Mouse (Mus musculus): ENCODE measurements around the gene Vkorc1l1. TPM values are rescaled to one million over a fixed set of nuclear protein-coding genes. Genes with fewer than 3 reads are reported as not detected.

The Vkorc1l1 gene
- total and polyA plus RNA-seq, 2 experiments from 2014 or later, result 22.3 to 73.3 TPM

GRCm38 (mm10) chr5:130023767-130024539 lies 82.2 kb downstream of the Vkorc1l1 start:
- peak overlapping the region; percentile 55 for H3K9ac ChIP-seq (replicated peaks; ENCODE audit: low read length)
- WGBS, result under 1% methylated on average over 32 of the region's 32 CpGs
- no peaks in the 10 kb centered on the region for H3K4me1 ChIP-seq (ENCODE audit: insufficient read depth, low read length)
- peak overlapping the region; percentile 59 for H3K4me3 ChIP-seq (ENCODE audit: low read length)
- DNase-seq (ENCODE audit: low spot score) (peak; percentile 92), ATAC-seq (peak; percentile 81)
- no peaks in the 10 kb centered on the region for H3K36me3 ChIP-seq (ENCODE audit: insufficient read depth, low read length)
- H3K4me2 ChIP-seq (ENCODE audit: low read depth, low read length), result peak overlapping the region; percentile 94
- no peaks in the 10 kb centered on the region for H3K9me3 ChIP-seq (ENCODE audit: low read length)
- H3K27me3 ChIP-seq (ENCODE audit: insufficient read depth, low read length), result no peaks in the 10 kb centered on the region
- peak; percentile 89 for TF ChIP-seq CTCF (IDR thresholded peaks at IDR 0.05; ENCODE audit: low read depth)
- peak overlapping the region; percentile 85 for H3K27ac ChIP-seq

DNA sequence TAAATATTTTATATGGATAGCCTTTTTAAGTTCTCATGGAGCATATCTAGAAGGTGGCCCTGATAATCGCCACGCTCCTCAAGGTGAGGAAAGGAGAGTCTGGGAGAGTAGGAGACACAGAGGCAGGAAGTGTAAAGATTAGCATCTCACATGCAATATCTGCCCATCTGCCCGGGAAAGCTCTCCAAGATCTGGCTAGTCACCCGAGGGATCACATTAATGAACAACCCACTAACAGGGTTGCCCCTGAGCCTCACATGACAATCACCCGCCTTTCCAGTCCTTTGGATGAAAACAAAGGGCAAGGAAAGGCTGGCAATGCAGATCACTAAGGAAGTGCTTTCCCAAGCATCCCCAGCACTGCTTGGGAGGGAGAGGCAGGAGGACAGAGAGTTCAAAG lies 85.4 kb downstream of the Vkorc1l1 start:
- Histone ChIP-seq H3K27me3 (ENCODE audit: insufficient read depth, low read length) (no peaks in the 10 kb centered on the region), H3K27ac (no peak overlapping the region), H3K4me2 (ENCODE audit: low read depth, low read length) (no peak overlapping the region), H3K9me3 (ENCODE audit: low read length) (no peaks in the 10 kb centered on the region), H3K9ac (replicated peaks; ENCODE audit: low read length) (no peak overlapping the region), H3K36me3 (ENCODE audit: insufficient read depth, low read length) (no peaks in the 10 kb centered on the region), H3K4me3 (ENCODE audit: low read length) (no peak overlapping the region), H3K4me1 (ENCODE audit: insufficient read depth, low read length) (peaks cover 6% of the 10 kb centered on the region; the same call in 1 of the 2 replicates)
- 71% methylated on average over 5 of the region's 5 CpGs for WGBS
- no peak for TF ChIP-seq CTCF (IDR thresholded peaks at IDR 0.05; ENCODE audit: low read depth)
- no peak for DNase-seq (ENCODE audit: low spot score)
- ATAC-seq, result no peak

GRCm38 (mm10) chr5:130027696-130028095 lies 85.9 kb downstream of the Vkorc1l1 start:
- Histone ChIP-seq H3K36me3 (ENCODE audit: insufficient read depth, low read length) (no peaks in the 10 kb centered on the region), H3K27ac (no peak overlapping the region), H3K4me2 (ENCODE audit: low read depth, low read length) (no peak overlapping the region), H3K9me3 (ENCODE audit: low read length) (no peaks in the 10 kb centered on the region), H3K4me3 (ENCODE audit: low read length) (no peak overlapping the region), H3K9ac (replicated peaks; ENCODE audit: low read length) (no peak overlapping the region), H3K27me3 (ENCODE audit: insufficient read depth, low read length) (no peaks in the 10 kb centered on the region), H3K4me1 (ENCODE audit: insufficient read depth, low read length) (peaks cover 6% of the 10 kb centered on the region; the same call in 1 of the 2 replicates)
- no peak for TF ChIP-seq CTCF (IDR thresholded peaks at IDR 0.05; ENCODE audit: low read depth)
- 84% methylated on average over 7 of the region's 7 CpGs for WGBS
- ATAC-seq (no peak), DNase-seq (ENCODE audit: low spot score) (no peak)

DNA sequence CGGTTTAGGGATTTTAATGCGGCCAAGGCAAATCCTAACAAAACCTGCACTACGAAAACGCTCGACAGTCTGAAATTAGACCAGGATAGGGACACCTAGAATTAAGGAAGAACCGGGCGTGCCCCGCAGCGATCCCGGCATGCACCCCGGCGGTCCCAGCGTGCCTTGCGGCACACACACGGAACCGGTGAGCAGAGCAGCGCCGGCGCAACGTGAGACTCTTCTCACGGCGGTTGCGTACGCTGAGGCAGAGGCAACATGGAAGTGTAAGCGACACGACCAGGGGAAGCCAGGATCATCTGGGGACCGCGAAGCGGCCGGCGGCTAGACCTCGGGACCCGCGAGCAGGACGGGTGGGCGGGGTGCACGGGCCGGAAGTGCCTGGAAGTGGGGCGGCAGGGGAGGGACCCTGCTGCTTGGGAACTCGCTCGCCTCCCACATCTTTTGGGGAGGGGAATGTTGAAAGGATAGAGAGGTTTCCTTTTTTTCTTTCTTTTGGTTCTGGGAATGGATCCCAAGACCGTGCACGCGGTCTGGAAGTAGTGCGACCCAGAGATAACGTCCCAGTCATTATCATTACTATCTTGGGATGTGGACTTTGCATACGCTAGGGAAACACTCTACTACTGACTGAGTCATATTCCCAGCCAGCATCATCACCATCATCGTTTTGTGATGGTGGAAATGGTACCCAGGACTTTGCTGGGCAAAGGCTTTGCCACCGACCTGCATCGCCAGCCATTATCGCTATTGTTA lies 87.5 kb downstream of the Vkorc1l1 start, which contains the start of the genes Asl and Crcp:
TSS of gene Asl (minus strand) at position 106 of the 756 bp plus-strand sequence.
TSS of gene Crcp (plus strand) at position 149 of the 756 bp plus-strand sequence.
- DNase-seq (ENCODE audit: low spot score) (peak; percentile 88), ATAC-seq (peak; percentile 89)
- Histone ChIP-seq H3K4me3 (ENCODE audit: low read length) (peak within 1 kb of the TSS; percentile 62), H3K4me1 (ENCODE audit: insufficient read depth, low read length) (peaks cover 6% of the 10 kb centered on the region; the same call in 1 of the 2 replicates), H3K36me3 (ENCODE audit: insufficient read depth, low read length) (no peaks in the 10 kb centered on the region), H3K27ac (peak within 1 kb of the TSS; percentile 90), H3K9me3 (ENCODE audit: low read length) (no peaks in the 10 kb centered on the region), H3K4me2 (ENCODE audit: low read depth, low read length) (peak within 1 kb of the TSS; percentile 67), H3K9ac (replicated peaks; ENCODE audit: low read length) (peak within 1 kb of the TSS; percentile 67), H3K27me3 (ENCODE audit: insufficient read depth, low read length) (no peaks in the 10 kb centered on the region)
- no peak for TF ChIP-seq CTCF (IDR thresholded peaks at IDR 0.05; ENCODE audit: low read depth)
- WGBS, result 1% methylated on average over 51 of the region's 51 CpGs

DNA sequence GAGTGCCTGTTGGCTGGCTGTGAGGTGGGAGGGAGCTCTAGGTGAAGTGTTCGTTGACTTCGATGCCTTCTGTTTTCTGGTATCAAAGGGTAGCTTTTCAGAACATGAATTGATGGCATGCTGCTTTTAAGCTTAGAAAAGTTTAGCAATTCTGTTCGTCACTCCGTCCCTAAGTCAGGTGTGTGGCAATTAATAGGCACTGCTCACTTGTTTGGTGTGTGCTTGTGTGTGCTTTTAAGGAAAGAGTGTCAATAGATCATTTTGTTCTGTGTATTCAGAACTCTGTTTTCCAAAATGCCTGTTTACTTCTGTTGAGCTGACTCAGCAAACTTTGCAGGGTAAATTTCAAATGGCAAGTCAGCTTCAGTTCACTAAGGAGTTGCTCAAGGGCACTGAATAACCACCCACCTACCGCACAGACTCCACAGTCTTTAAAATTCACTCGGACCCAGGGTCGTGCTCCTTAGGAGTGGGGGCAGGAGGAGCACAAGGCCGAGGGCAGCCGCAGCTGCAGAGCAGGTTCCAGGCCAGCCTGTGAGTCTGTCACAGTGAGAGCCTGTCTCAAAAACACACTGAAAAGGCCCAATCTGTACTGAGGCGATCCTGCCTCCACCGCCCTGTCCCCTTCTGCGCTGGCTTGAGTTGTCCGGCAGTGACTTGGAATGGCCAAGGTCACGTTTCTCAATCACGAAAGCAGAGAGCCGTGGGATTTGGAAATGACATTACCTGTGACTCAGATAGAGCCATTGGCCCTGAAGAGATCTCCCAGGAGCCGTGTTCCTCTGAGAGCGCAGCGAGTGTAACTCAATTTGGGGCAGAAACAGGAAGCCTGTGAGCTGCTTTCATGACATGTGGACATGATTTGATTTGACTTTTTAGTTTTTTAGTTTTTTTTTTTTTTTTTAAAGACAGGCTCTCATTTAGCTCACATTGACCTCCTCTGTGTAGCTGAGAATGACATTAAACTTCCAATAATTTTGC lies 89.9 kb downstream of the Vkorc1l1 start:
- H3K9me3 ChIP-seq (ENCODE audit: low read length), result no peaks in the 10 kb centered on the region
- no peak for TF ChIP-seq CTCF (IDR thresholded peaks at IDR 0.05; ENCODE audit: low read depth)
- no peak for ATAC-seq
- no peak for DNase-seq (ENCODE audit: low spot score)
- H3K9ac ChIP-seq (replicated peaks; ENCODE audit: low read length), result no peak overlapping the region
- H3K4me2 ChIP-seq (ENCODE audit: low read depth, low read length), result no peak overlapping the region
- no peaks in the 10 kb centered on the region for H3K27me3 ChIP-seq (ENCODE audit: insufficient read depth, low read length)
- H3K27ac ChIP-seq, result no peak overlapping the region
- 89% methylated on average over 19 of the region's 19 CpGs for WGBS
- H3K36me3 ChIP-seq (ENCODE audit: insufficient read depth, low read length), result peaks cover 12% of the 10 kb centered on the region
- H3K4me3 ChIP-seq (ENCODE audit: low read length), result no peak overlapping the region
- H3K4me1 ChIP-seq (ENCODE audit: insufficient read depth, low read length), result peaks cover 6% of the 10 kb centered on the region; the same call in 1 of the 2 replicates

DNA sequence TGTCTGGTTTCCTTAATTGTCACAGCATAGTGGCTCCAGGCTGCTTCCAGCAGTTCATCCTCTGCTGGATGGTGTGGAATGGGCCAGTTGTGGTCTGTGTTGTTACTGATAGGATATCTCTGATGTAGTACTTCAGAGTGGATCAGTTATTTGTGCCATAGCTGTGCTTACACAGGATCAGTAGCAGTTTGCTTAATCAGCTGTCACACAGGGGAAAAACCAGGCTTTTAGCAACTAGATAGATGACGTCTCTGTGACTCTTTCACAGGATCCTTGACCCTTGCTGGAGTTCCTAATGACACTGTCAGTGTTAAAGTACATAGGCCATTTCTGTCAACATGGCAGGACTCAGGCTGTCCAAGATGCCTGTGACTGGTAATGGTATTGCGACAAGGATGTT lies 92.1 kb downstream of the Vkorc1l1 start:
- no peak overlapping the region for H3K4me3 ChIP-seq (ENCODE audit: low read length)
- WGBS, result 78% methylated on average over 2 of the region's 2 CpGs
- H3K9ac ChIP-seq (replicated peaks; ENCODE audit: low read length), result no peak overlapping the region
- no peak overlapping the region for H3K4me2 ChIP-seq (ENCODE audit: low read depth, low read length)
- no peaks in the 10 kb centered on the region for H3K27me3 ChIP-seq (ENCODE audit: insufficient read depth, low read length)
- H3K27ac ChIP-seq, result no peak overlapping the region
- TF ChIP-seq CTCF (IDR thresholded peaks at IDR 0.05; ENCODE audit: low read depth), result no peak
- DNase-seq (ENCODE audit: low spot score), result no peak
- no peak for ATAC-seq
- no peaks in the 10 kb centered on the region for H3K9me3 ChIP-seq (ENCODE audit: low read length)
- peaks cover 6% of the 10 kb centered on the region; the same call in 1 of the 2 replicates for H3K4me1 ChIP-seq (ENCODE audit: insufficient read depth, low read length)
- peaks cover 21% of the 10 kb centered on the region for H3K36me3 ChIP-seq (ENCODE audit: insufficient read depth, low read length)

Other genes with a start within 250 kb of the Vkorc1l1 start
- gene Sept14, start 233.5 kb upstream of the Vkorc1l1 start, total RNA-seq (2014; rRNA removed), result not detected in 2 replicates
- not detected in 2 replicates for gene Sept14, start 233.5 kb upstream of the Vkorc1l1 start, polyA plus RNA-seq (2015; fragmentation: Nextera tagmentation; extraction: Ambion mirVana)
- gene Mrps17, start 226.5 kb upstream of the Vkorc1l1 start, total RNA-seq (2014; rRNA removed), result 112 and 113 TPM in 2 replicates
- 156 and 157 TPM in 2 replicates for gene Mrps17, start 226.5 kb upstream of the Vkorc1l1 start, polyA plus RNA-seq (2015; fragmentation: Nextera tagmentation; extraction: Ambion mirVana)
- gene Nipsnap2, start 216.9 kb upstream of the Vkorc1l1 start, total RNA-seq (2014; rRNA removed), result 72.3 and 75.7 TPM in 2 replicates
- gene Nipsnap2, start 216.9 kb upstream of the Vkorc1l1 start, polyA plus RNA-seq (2015; fragmentation: Nextera tagmentation; extraction: Ambion mirVana), result 115 and 125 TPM in 2 replicates
- gene Psph, start 154.5 kb upstream of the Vkorc1l1 start, total RNA-seq (2014; rRNA removed), result 28.3 and 31.0 TPM in 2 replicates
- 55.3 and 58.1 TPM in 2 replicates for gene Psph, start 154.5 kb upstream of the Vkorc1l1 start, polyA plus RNA-seq (2015; fragmentation: Nextera tagmentation; extraction: Ambion mirVana)
- gene Sumf2, start 95.0 kb upstream of the Vkorc1l1 start, total RNA-seq (2014; rRNA removed), result 21.8 and 23.2 TPM in 2 replicates
- 25.2 and 29.4 TPM in 2 replicates for gene Sumf2, start 95.0 kb upstream of the Vkorc1l1 start, polyA plus RNA-seq (2015; fragmentation: Nextera tagmentation; extraction: Ambion mirVana)
- gene Chchd2, start 54.5 kb upstream of the Vkorc1l1 start, total RNA-seq (2014; rRNA removed), result 1,207 and 1,381 TPM in 2 replicates
- 877 TPM in 2 replicates for gene Chchd2, start 54.5 kb upstream of the Vkorc1l1 start, polyA plus RNA-seq (2015; fragmentation: Nextera tagmentation; extraction: Ambion mirVana)
- gene Zbed5, start 46.2 kb upstream of the Vkorc1l1 start, total RNA-seq (2014; rRNA removed), result 9.6 and 10.4 TPM in 2 replicates
- 7.4 and 7.9 TPM in 2 replicates for gene Zbed5, start 46.2 kb upstream of the Vkorc1l1 start, polyA plus RNA-seq (2015; fragmentation: Nextera tagmentation; extraction: Ambion mirVana)
- gene Phkg1, start 43.4 kb upstream of the Vkorc1l1 start, total RNA-seq (2014; rRNA removed), result 2.0 and 3.6 TPM in 2 replicates
- gene Phkg1, start 43.4 kb upstream of the Vkorc1l1 start, polyA plus RNA-seq (2015; fragmentation: Nextera tagmentation; extraction: Ambion mirVana), result 1.7 and 3.3 TPM in 2 replicates
- gene Nupr1l, start 33.4 kb upstream of the Vkorc1l1 start, total RNA-seq (2014; rRNA removed), result 3.5 and 4.1 TPM in 2 replicates
- 6.0 and 6.1 TPM in 2 replicates for gene Nupr1l, start 33.4 kb upstream of the Vkorc1l1 start, polyA plus RNA-seq (2015; fragmentation: Nextera tagmentation; extraction: Ambion mirVana)
- gene Gusb, start 61.1 kb downstream of the Vkorc1l1 start, total RNA-seq (2014; rRNA removed), result 26.2 and 27.4 TPM in 2 replicates
- 44.7 and 47.0 TPM in 2 replicates for gene Gusb, start 61.1 kb downstream of the Vkorc1l1 start, polyA plus RNA-seq (2015; fragmentation: Nextera tagmentation; extraction: Ambion mirVana)
- gene Asl, start 87.3 kb downstream of the Vkorc1l1 start, total RNA-seq (2014; rRNA removed), result 24.9 and 31.4 TPM in 2 replicates
- gene Asl, start 87.3 kb downstream of the Vkorc1l1 start, polyA plus RNA-seq (2015; fragmentation: Nextera tagmentation; extraction: Ambion mirVana), result 43.2 and 52.3 TPM in 2 replicates
- 34.4 and 39.8 TPM in 2 replicates for gene Crcp, start 87.3 kb downstream of the Vkorc1l1 start, total RNA-seq (2014; rRNA removed)
- gene Crcp, start 87.3 kb downstream of the Vkorc1l1 start, polyA plus RNA-seq (2015; fragmentation: Nextera tagmentation; extraction: Ambion mirVana), result 73.7 and 83.0 TPM in 2 replicates
- 35.6 and 38.1 TPM in 2 replicates for gene Tpst1, start 131.4 kb downstream of the Vkorc1l1 start, total RNA-seq (2014; rRNA removed)
- gene Tpst1, start 131.4 kb downstream of the Vkorc1l1 start, polyA plus RNA-seq (2015; fragmentation: Nextera tagmentation; extraction: Ambion mirVana), result 46.7 and 48.7 TPM in 2 replicates
- gene Kctd7, start 202.9 kb downstream of the Vkorc1l1 start, total RNA-seq (2014; rRNA removed), result 20.8 and 31.7 TPM in 2 replicates
- 10.9 and 11.2 TPM in 2 replicates for gene Kctd7, start 202.9 kb downstream of the Vkorc1l1 start, polyA plus RNA-seq (2015; fragmentation: Nextera tagmentation; extraction: Ambion mirVana)
- 16.1 and 19.9 TPM in 2 replicates for gene Rabgef1, start 229.8 kb downstream of the Vkorc1l1 start, total RNA-seq (2014; rRNA removed)
- 27.4 and 28.9 TPM in 2 replicates for gene Rabgef1, start 229.8 kb downstream of the Vkorc1l1 start, polyA plus RNA-seq (2015; fragmentation: Nextera tagmentation; extraction: Ambion mirVana)